Mouse (Mus musculus) testis, adult 2 months (tissue): Measurements from ENCODE around the gene Gdf15.

Experiments used
- CTCF ChIP-seq: fragments of 200-500 bp; IDR thresholded peaks from 2 replicates; pipeline ENCODE4 v1.5.1; 2012; ENCODE audit warnings: low read depth, mild to moderate bottlenecking, inconsistent platforms, low read length, moderate library complexity; ENCODE audit not compliant: control insufficient read depth, insufficient read depth, insufficient replicate concordance
- POLR2A ChIP-seq: fragments of 200-500 bp; IDR thresholded peaks from 2 replicates; pipeline ENCODE4 v1.6.1; 2012; ENCODE audit warnings: low read depth, mild to moderate bottlenecking, inconsistent platforms, low read length, moderate library complexity; ENCODE audit not compliant: control insufficient read depth

- TF ChIP-seq CTCF (peak; percentile 55; the same call in 1 of the 2 replicates), POLR2A (no peak)
Observed at GRCm38 (mm10) chr8:70598283-70598682, 34.0 kb downstream of the Gdf15 start.
